Mouse (Mus musculus): ENCODE data around the gene Batf3. TPM values are rescaled to one million over a fixed set of nuclear protein-coding genes. Genes with fewer than 3 reads are reported as not detected.
"Not testable (repeated sequence)": the region's sequence is repeated elsewhere in the genome, so short reads cannot be mapped to it uniquely, and the experiment has no call there.

Gene Batf3
- total RNA-seq, 2 experiments from 2014 or later = 1.0 to 1.3 TPM

GRCm38 (mm10) chr1:191125811-191126638 is 28.4 kb downstream of the Batf3 start:
- peak; percentile 90 for ATAC-seq (replicated peaks; ENCODE audit: poor library complexity)

GRCm38 (mm10) chr1:191131692-191132091 is 34.0 kb downstream of the Batf3 start:
- ATAC-seq (replicated peaks; ENCODE audit: poor library complexity) = peak; percentile 20; the same call in 1 of the 2 replicates

DNA sequence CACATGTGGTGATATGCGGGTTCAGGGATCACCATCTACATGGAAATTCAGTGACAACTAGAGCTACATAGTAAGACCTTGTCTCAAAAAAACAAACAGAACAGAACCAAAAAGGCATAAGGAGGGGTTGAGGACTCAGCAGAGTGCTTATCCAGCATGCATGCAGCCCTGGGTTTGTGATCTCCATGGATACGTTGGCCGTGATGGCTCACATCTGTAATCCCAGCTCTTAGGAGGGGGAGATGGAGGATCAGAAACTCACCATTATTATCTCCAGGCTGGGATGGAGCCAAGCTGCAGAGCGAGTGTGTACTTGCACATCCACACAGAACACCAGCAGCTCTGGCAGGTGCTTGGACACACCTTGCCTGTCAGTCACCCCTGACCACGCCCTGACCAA is 34.6 kb downstream of the Batf3 start:
- no peak for ATAC-seq (replicated peaks; ENCODE audit: poor library complexity)

GRCm38 (mm10) chr1:191132934-191133333 is 35.3 kb downstream of the Batf3 start:
- ATAC-seq (replicated peaks; ENCODE audit: poor library complexity) = peak; percentile 85

GRCm38 (mm10) chr1:191135406-191135805 is 37.8 kb downstream of the Batf3 start:
- ATAC-seq (replicated peaks; ENCODE audit: poor library complexity) = no peak

DNA sequence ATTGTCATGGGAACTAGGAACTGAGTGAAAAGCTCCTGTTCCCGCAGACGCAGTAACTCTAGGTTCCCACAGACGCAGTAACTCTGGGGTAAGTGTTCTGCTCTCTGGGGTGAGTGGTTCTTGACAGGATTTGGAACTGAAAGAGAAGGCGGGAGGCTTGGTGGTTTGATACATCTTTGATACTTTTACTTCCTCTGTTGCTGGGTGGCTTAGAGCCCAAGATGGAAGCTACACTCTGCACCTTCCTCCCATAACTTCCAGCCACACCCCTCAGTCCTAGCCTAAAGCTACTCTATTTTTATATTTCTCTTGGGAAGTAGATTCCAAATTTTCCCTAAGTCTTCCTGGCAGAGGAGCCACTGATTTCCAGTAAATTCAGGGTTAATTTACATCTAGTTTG is 40.8 kb downstream of the Batf3 start:
- ATAC-seq (replicated peaks; ENCODE audit: poor library complexity) = peak; percentile 56

DNA sequence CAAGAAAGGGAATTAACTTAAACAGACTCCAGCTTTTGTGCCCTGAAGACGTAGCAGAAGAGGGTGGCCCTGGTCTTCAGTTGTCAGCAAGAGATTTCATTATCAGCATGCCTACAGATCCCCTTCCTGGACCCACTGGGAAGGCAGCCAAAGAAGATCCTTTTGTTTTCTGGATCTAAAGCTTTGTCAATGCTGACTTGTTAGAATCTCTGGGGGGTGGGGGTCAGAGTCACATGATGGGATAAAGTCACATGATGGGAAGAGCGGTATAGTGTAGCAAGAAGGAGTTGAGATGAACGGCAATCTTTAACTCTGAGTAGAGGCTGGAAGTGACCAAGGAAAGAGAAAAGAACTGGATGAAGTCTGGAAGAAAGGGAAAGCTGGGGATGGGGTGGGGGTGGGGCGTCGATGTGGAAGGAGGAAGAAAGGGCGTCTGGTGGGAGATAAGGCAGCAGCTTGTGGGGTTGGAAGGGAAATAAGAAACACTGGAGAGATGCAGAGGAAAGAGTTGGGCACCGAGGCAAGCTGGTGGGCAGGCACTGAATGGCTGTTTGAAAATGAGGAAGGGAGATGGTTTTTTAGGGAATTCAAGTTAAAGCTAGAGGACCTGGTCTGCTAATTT is 41.3 kb downstream of the Batf3 start:
- peak; percentile 67 for ATAC-seq (replicated peaks; ENCODE audit: poor library complexity)

DNA sequence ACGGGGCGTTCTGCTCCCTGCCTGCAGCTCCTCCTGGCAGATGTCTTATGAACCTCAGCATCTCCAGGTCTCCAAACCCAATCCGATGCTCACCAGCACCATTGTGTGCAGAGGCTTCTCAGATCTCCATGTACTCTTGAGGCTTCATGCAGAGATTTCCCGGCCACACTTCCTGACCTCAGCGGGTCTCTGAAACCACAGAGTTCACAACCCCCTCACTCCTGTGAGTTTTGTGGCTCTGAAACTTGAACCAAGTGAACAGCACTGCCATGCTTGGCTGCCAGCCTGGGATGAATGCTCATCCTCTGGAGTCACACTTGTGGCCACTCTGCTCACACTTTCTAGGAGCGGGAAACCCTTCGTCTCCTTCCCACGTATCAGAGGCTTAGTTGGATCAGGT is 43.3 kb downstream of the Batf3 start:
- ATAC-seq (replicated peaks; ENCODE audit: poor library complexity) = 0 out of 2 replicates have a peak, but pooled peaks have one; percentile 26

DNA sequence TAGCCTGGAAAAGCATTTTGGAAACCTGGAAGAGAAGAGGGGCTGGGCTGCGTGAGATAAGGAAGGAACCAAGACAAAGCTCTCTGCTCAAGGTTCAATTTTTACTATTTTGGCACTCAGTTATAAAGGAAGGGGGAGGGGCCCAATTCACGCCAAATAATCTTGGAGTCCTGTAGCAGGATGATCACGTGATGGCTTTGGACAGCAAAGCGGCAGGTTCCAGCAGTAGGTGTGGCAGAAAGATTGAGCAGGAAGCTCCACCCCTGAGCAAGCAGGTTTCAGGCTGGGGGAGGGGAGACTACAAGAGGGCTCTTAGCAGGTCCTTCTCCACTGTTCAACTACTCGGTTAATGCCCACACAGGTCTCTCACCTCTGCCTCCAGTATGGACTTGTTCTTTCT is 51.8 kb downstream of the Batf3 start:
- not testable (repeated sequence) for ATAC-seq (replicated peaks; ENCODE audit: poor library complexity)

- ATAC-seq (replicated peaks; ENCODE audit: poor library complexity) = no peak
Observed at GRCm38 (mm10) chr1:191150924-191151605, 53.4 kb downstream of the Batf3 start.

GRCm38 (mm10) chr1:191153052-191153451 is 55.4 kb downstream of the Batf3 start:
- ATAC-seq (replicated peaks; ENCODE audit: poor library complexity) = peak; percentile 99

DNA sequence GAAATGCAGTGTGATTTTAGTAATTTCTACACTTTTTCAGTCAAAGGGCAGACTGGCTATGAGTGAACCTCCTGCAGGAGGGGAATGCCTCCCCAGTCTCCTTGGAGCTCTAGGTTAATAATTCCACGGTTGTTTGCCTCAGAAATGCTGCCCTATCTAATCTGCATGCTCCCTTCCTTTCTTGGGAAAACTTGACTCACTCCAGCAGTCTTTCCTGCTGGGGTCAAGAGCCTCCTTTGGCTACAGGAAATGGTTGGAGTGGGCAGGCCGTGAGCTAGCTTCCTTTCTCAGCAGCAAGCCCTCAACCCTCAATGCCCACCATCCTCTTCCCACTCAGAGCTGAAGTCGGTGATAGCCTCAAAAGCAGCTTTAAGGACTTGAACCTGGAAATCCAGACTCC is 56.7 kb downstream of the Batf3 start:
- no peak for ATAC-seq (replicated peaks; ENCODE audit: poor library complexity)

Other genes starting within 250 kb of the Batf3 start
- 6.9 and 7.2 TPM in 2 replicates for gene Rps6kc1, start 186.1 kb upstream of the Batf3 start, total RNA-seq (2015)
- 8.7 and 10.4 TPM in 2 replicates for gene Rps6kc1, start 186.1 kb upstream of the Batf3 start, total RNA-seq (2017)
- gene Angel2, start 172.7 kb upstream of the Batf3 start, total RNA-seq (2015) = 23.4 and 25.3 TPM in 2 replicates
- gene Angel2, start 172.7 kb upstream of the Batf3 start, total RNA-seq (2017) = 22.9 and 35.8 TPM in 2 replicates
- gene Vash2, start 118.6 kb upstream of the Batf3 start, total RNA-seq (2015) = 0.05 and 0.07 TPM in 2 replicates
- gene Vash2, start 118.6 kb upstream of the Batf3 start, total RNA-seq (2017) = 0.07 and 0.08 TPM in 2 replicates
- 29.9 and 30.6 TPM in 2 replicates for gene Flvcr1, start 71.7 kb upstream of the Batf3 start, total RNA-seq (2015)
- 21.7 and 24.9 TPM in 2 replicates for gene Flvcr1, start 71.7 kb upstream of the Batf3 start, total RNA-seq (2017)
- gene Spata45, start 61.2 kb upstream of the Batf3 start, total RNA-seq (2015) = not detected in 2 replicates
- gene Spata45, start 61.2 kb upstream of the Batf3 start, total RNA-seq (2017) = not detected in 2 replicates
- 12.9 and 19.3 TPM in 2 replicates for gene Tatdn3, start 34.9 kb upstream of the Batf3 start, total RNA-seq (2015)
- gene Tatdn3, start 34.9 kb upstream of the Batf3 start, total RNA-seq (2017) = 18.0 and 19.5 TPM in 2 replicates
- gene Nsl1, start 34.8 kb upstream of the Batf3 start, total RNA-seq (2015) = 9.8 and 9.9 TPM in 2 replicates
- gene Nsl1, start 34.8 kb upstream of the Batf3 start, total RNA-seq (2017) = 16.0 and 23.1 TPM in 2 replicates
- gene Fam71a, start 67.0 kb downstream of the Batf3 start, total RNA-seq (2015) = 0.12 TPM in 1 of 2 replicates, not detected in the other
- not detected in 2 replicates for gene Fam71a, start 67.0 kb downstream of the Batf3 start, total RNA-seq (2017)
- 2.2 and 8.0 TPM in 2 replicates for gene Atf3, start 120.2 kb downstream of the Batf3 start, total RNA-seq (2015)
- 1.0 and 20.5 TPM in 2 replicates for gene Atf3, start 120.2 kb downstream of the Batf3 start, total RNA-seq (2017)
- 23.8 and 29.8 TPM in 2 replicates for gene Nenf, start 220.3 kb downstream of the Batf3 start, total RNA-seq (2015)
- 7.6 and 8.7 TPM in 2 replicates for gene Nenf, start 220.3 kb downstream of the Batf3 start, total RNA-seq (2017)
- 20.8 and 23.8 TPM in 2 replicates for gene Tmem206, start 228.1 kb downstream of the Batf3 start, total RNA-seq (2015)
- gene Tmem206, start 228.1 kb downstream of the Batf3 start, total RNA-seq (2017) = 22.0 and 25.4 TPM in 2 replicates

Data from megakaryocyte progenitor cell, adult 5-6 weeks (primary cell).